Mouse (Mus musculus) retina, embryonic 14.5 days (tissue): ENCODE measurements around the gene Tgfbrap1.

Source experiments
- DNase-seq: peaks from one replicate; pipeline ENCODE4 v3.0.0-alpha.2; 2015; ENCODE audit warnings: low spot score

The Tgfbrap1 gene

GRCm38 (mm10) chr1:43110556-43110955 lies 12.1 kb upstream of the Tgfbrap1 start:
- peak; percentile 65 for DNase-seq

GRCm38 (mm10) chr1:43108729-43109128 lies 10.3 kb upstream of the Tgfbrap1 start:
- no peak for DNase-seq

- DNase-seq = no peak
Measured at GRCm38 (mm10) chr1:43094206-43094605, 4.2 kb downstream of the Tgfbrap1 start.

- DNase-seq = peak; percentile 71
Measured at GRCm38 (mm10) chr1:43092056-43093015, 6.1 kb downstream of the Tgfbrap1 start.

- DNase-seq = no peak
Measured at GRCm38 (mm10) chr1:43091306-43092055, 7.0 kb downstream of the Tgfbrap1 start.

GRCm38 (mm10) chr1:43090418-43090817 lies 8.0 kb downstream of the Tgfbrap1 start:
- DNase-seq = no peak

- DNase-seq = no peak
Measured at GRCm38 (mm10) chr1:43082946-43083345, 15.5 kb downstream of the Tgfbrap1 start.

GRCm38 (mm10) chr1:43078124-43078523 lies 20.3 kb downstream of the Tgfbrap1 start:
- no peak for DNase-seq

GRCm38 (mm10) chr1:43074791-43075190 lies 23.6 kb downstream of the Tgfbrap1 start:
- DNase-seq = no peak

- DNase-seq = no peak
Measured at GRCm38 (mm10) chr1:43072561-43072960, 25.9 kb downstream of the Tgfbrap1 start.

GRCm38 (mm10) chr1:43072028-43072427 lies 26.4 kb downstream of the Tgfbrap1 start:
- DNase-seq = no peak

- DNase-seq = no peak
Measured at GRCm38 (mm10) chr1:43070726-43071125, 27.7 kb downstream of the Tgfbrap1 start.

- no peak for DNase-seq
Measured at GRCm38 (mm10) chr1:43067551-43067950, 30.9 kb downstream of the Tgfbrap1 start.

- DNase-seq = no peak
Measured at GRCm38 (mm10) chr1:43066573-43066972, 31.9 kb downstream of the Tgfbrap1 start.

GRCm38 (mm10) chr1:43065615-43066310 lies 32.7 kb downstream of the Tgfbrap1 start:
- DNase-seq = peak; percentile 88

GRCm38 (mm10) chr1:43051903-43052302 lies 46.5 kb downstream of the Tgfbrap1 start:
- DNase-seq = no peak

- no peak for DNase-seq
Measured at GRCm38 (mm10) chr1:43047811-43048210, 50.6 kb downstream of the Tgfbrap1 start.

- DNase-seq = no peak
Measured at GRCm38 (mm10) chr1:43046990-43047389, 51.4 kb downstream of the Tgfbrap1 start.

GRCm38 (mm10) chr1:43045204-43045982 lies 53.0 kb downstream of the Tgfbrap1 start:
- no peak for DNase-seq

GRCm38 (mm10) chr1:43042271-43042670 lies 56.2 kb downstream of the Tgfbrap1 start:
- DNase-seq = peak; percentile 11

GRCm38 (mm10) chr1:43036014-43036413 lies 62.4 kb downstream of the Tgfbrap1 start:
- DNase-seq = no peak
